Mouse (Mus musculus) heart, embryonic 13.5 days (tissue): ENCODE measurements at regions not wholly inside any gene's neighbourhood (a gene's known extent, or its start where the extent isn't known, plus 50 kb on each side); places are given as distances from the start of the nearest gene placed in this dataset.

Experiments
- ATAC-seq: fragments of 200-750 bp; cut with Nextera tagmentation; 2 replicates; pipeline ENCODE4 v1.8.0; 2017; ENCODE audit warnings: moderate TSS enrichment; ENCODE audit not compliant: insufficient number of reproducible peaks, low FRiP score, low TSS enrichment; ENCODE audit errors: extremely low read depth
- H3K27ac ChIP-seq: fragments of 300-500 bp; sonication (generic); replicated peaks from 2 replicates; pipeline ENCODE4 v1.5.1; 2015; ENCODE audit warnings: moderate library complexity, mild to moderate bottlenecking, inconsistent platforms
- H3K27me3 ChIP-seq: fragments of 300-500 bp; sonication (generic); replicated peaks from 2 replicates; pipeline ENCODE4 v1.6.1; 2015; ENCODE audit warnings: mild to moderate bottlenecking, inconsistent platforms
- H3K36me3 ChIP-seq: fragments of 300-500 bp; sonication (generic); 2 replicates; pipeline ENCODE4 v1.6.1; 2015; ENCODE audit warnings: mild to moderate bottlenecking, inconsistent platforms
- H3K4me1 ChIP-seq: fragments of 300-500 bp; sonication (generic); 2 replicates; pipeline ENCODE4 v1.6.1; 2015; ENCODE audit warnings: inconsistent platforms
- H3K4me2 ChIP-seq: fragments of 300-500 bp; sonication (generic); 2 replicates; pipeline ENCODE4 v1.6.1; 2015; ENCODE audit warnings: inconsistent platforms, mild to moderate bottlenecking, moderate library complexity
- H3K4me3 ChIP-seq: fragments of 300-500 bp; sonication (generic); 2 replicates; pipeline ENCODE4 v1.5.1; 2015; ENCODE audit warnings: moderate library complexity, mild to moderate bottlenecking, inconsistent platforms
- H3K9ac ChIP-seq: fragments of 300-500 bp; sonication (generic); 2 replicates; pipeline ENCODE4 v1.6.1; 2015; ENCODE audit warnings: inconsistent platforms, mild to moderate bottlenecking, moderate library complexity
- H3K9me3 ChIP-seq: fragments of 300-500 bp; sonication (generic); 2 replicates; pipeline ENCODE4 v1.6.1; 2016; ENCODE audit warnings: inconsistent platforms
- WGBS: fragments of 180-500 bp; shearing (Covaris S2); methylation state at CpG from one replicate; pipeline ENCODE4 v1.1.7; 2015; ENCODE audit warnings: mixed read lengths; 5-methylcytosine and 5-hydroxymethylcytosine counted together

- H3K9ac ChIP-seq = no peak overlapping the region
- 0 out of 2 replicates have a peak overlapping the region, but pooled peaks have one; percentile 24 for H3K27ac ChIP-seq
- no peaks in the 10 kb centered on the region for H3K27me3 ChIP-seq
- no peak overlapping the region for H3K4me3 ChIP-seq
- no peak for ATAC-seq
- no peak overlapping the region for H3K4me2 ChIP-seq
- peaks cover 11% of the 10 kb centered on the region for H3K4me1 ChIP-seq
- no peaks in the 10 kb centered on the region for H3K36me3 ChIP-seq
- 35% methylated on average over 5 of the region's 5 CpGs for WGBS
- H3K9me3 ChIP-seq = no peaks in the 10 kb centered on the region
Measured at GRCm38 (mm10) chr10:6011029-6011428, 88.8 kb upstream of the Rgs17 start.

GRCm38 (mm10) chr10:6007238-6007972 lies 85.2 kb upstream of the Rgs17 start:
- Histone ChIP-seq H3K4me1 (peaks cover 4% of the 10 kb centered on the region), H3K9ac (no peak overlapping the region), H3K27me3 (no peaks in the 10 kb centered on the region), H3K27ac (no peak overlapping the region), H3K36me3 (no peaks in the 10 kb centered on the region), H3K4me3 (no peak overlapping the region), H3K4me2 (no peak overlapping the region), H3K9me3 (no peaks in the 10 kb centered on the region)
- WGBS = 14% methylated on average over 1 of the region's 1 CpGs
- ATAC-seq = no peak

- no peak for ATAC-seq
- no peak overlapping the region for H3K9ac ChIP-seq
- no peaks in the 10 kb centered on the region for H3K27me3 ChIP-seq
- no peak overlapping the region for H3K4me2 ChIP-seq
- H3K9me3 ChIP-seq = no peaks in the 10 kb centered on the region
- H3K27ac ChIP-seq = no peak overlapping the region
- no peak overlapping the region for H3K4me3 ChIP-seq
- H3K4me1 ChIP-seq = no peaks in the 10 kb centered on the region
- 77% methylated on average over 1 of the region's 1 CpGs for WGBS
- H3K36me3 ChIP-seq = no peaks in the 10 kb centered on the region
Measured at GRCm38 (mm10) chr10:5981433-5981832, 59.2 kb upstream of the Rgs17 start.

DNA sequence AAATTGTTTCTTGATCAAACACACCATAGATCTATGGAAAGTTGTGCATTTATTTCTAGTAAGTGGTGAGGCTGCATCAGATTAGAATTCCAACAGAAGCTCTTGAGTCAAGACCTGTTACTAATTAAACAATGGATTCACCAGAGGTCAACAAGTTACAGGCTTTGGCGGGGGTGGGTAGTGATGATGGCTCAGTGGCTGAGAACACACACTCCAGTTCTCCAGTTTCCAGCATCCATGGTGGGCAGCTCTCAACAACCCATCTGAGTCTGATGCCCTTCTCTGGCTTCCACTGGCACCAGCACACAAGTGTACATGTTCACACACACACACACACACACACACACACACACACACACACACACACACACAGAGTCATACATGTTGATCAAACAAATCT lies 56.3 kb upstream of the Rgs17 start:
- Histone ChIP-seq H3K4me1 (0 out of 2 replicates have a peak, but pooled peaks cover 3% of the 10 kb centered on the region), H3K9ac (no peak overlapping the region), H3K4me2 (no peak overlapping the region), H3K9me3 (no peaks in the 10 kb centered on the region), H3K4me3 (no peak overlapping the region), H3K36me3 (no peaks in the 10 kb centered on the region), H3K27ac (no peak overlapping the region), H3K27me3 (no peaks in the 10 kb centered on the region)
- 68% methylated on average over 1 of the region's 1 CpGs for WGBS
- ATAC-seq = no peak
